Mouse (Mus musculus): ENCODE results near the gene Anapc13. TPM values are rescaled to one million over a fixed set of nuclear protein-coding genes. Genes with fewer than 3 reads are reported as not detected.
A peak's percentile ranks its signal among the peaks of the same experiment; 100 is the strongest.

Anapc13 gene
- polyA plus RNA-seq, 1 experiment from 2014 or later: 152 TPM

DNA sequence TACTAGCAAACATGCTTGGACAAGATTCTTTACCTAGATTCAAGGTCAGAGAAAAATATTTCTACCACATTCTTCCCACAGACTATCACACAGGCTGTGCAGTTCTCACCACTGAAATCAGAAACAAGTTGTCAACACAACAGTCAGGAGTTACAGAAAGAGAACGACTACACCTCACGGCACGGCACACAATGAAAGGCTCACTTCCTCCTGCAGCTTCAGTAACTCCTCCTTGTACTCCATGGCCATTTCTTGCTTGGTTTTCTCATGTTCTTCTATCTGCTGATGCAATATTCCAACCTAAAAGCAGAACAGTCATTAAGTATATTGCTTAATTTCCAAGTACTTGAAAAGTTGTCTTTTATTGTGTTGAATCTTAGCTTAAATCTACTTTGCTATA, 11.0 kb upstream of the Anapc13 start:
- Histone ChIP-seq H3K27me3 (no peaks in the 10 kb centered on the region), H3K27ac (replicated peaks) (no peak overlapping the region), H3K9ac (no peak overlapping the region), H3K4me3 (no peak overlapping the region), H3K36me3 (peaks cover 17% of the 10 kb centered on the region), H3K4me2 (no peak overlapping the region), H3K9me3 (no peaks in the 10 kb centered on the region), H3K4me1 (replicated peaks) (no peaks in the 10 kb centered on the region)
- WGBS: 86% methylated on average over 3 of the region's 3 CpGs
- ATAC-seq (ENCODE audit: low FRiP score, low read depth): no peak

DNA sequence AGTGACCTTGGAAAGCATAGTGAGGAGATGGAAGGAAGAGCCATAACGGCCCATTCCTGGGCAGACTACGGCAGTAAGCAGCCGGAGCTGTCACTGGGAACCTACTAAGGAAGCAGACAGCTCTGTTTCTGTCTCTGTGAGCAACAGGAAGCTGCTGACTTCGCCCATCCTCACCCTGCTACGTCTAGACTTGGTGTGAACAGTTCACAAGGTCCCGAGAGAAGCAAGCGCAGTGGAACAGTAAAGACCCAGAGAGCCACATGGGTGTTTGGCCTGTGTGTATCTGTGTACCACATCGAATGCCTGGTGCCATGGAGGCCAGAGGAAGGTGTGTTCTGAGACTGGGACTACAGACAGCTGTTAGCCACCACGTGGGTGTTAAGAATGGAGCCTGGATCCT, 9.8 kb upstream of the Anapc13 start:
- no peak for ATAC-seq (ENCODE audit: low FRiP score, low read depth)
- H3K4me3 ChIP-seq: no peak overlapping the region
- H3K9me3 ChIP-seq: no peaks in the 10 kb centered on the region
- WGBS: 78% methylated on average over 9 of the region's 9 CpGs
- H3K27ac ChIP-seq (replicated peaks): no peak overlapping the region
- H3K27me3 ChIP-seq: no peaks in the 10 kb centered on the region
- H3K4me1 ChIP-seq (replicated peaks): no peaks in the 10 kb centered on the region
- H3K9ac ChIP-seq: no peak overlapping the region
- no peak overlapping the region for H3K4me2 ChIP-seq
- H3K36me3 ChIP-seq: peaks cover 14% of the 10 kb centered on the region

DNA sequence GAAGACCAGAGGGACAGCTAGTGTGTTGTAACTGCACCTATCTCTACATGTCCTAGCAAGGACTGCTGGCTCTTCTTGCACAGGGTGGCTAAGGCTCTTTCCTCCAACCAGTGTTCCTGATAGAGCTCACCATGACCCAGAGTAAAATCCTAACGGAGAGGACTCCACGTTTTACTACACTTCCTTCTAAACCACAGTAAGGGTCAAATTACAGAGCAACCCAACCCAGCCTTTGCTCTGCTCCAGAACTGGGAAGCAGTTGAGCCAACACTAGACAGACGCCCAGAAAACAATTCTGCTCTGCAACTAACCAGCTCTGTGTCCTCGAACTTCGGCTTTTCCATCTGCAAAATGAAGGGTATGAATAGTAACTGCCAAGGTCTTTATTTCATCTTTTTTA, 4.7 kb upstream of the Anapc13 start:
- no peak overlapping the region for H3K9ac ChIP-seq
- H3K27me3 ChIP-seq: no peaks in the 10 kb centered on the region
- H3K9me3 ChIP-seq: no peaks in the 10 kb centered on the region
- no peak overlapping the region for H3K4me2 ChIP-seq
- no peak for ATAC-seq (ENCODE audit: low FRiP score, low read depth)
- peaks cover 11% of the 10 kb centered on the region for H3K4me1 ChIP-seq (replicated peaks)
- peaks cover 6% of the 10 kb centered on the region for H3K36me3 ChIP-seq
- no peak overlapping the region for H3K4me3 ChIP-seq
- 80% methylated on average over 5 of the region's 5 CpGs for WGBS
- no peak overlapping the region for H3K27ac ChIP-seq (replicated peaks)

DNA sequence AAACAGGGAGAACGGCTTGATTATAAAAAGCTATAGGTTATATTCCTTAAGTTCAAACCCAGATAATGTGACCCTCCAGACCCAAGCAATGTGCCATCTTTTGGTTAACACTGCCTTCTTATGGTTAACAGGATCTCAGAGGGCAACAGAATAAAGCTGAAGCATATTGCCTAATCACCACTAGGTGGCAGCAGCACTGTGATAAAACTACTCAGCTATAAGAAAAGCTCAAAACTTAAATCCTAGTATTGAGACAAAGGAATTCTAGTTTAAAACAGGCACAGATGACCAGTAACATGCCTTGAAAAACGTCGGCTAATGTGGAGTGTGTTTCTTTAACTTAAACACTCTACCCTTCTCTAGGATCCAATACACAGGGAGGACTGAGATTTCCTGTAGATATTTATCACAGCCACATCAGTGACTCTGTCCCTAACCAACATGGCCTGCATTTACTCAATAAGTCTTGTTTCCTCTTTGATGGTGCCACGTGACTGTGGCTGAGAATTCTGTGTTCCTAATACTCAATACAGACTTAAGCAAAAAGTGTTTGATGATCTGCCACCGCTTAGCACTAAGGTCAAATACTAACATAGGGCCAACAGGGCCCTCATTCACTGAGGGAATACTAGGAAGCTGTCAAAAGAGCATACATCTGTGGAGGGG, 3.8 kb upstream of the Anapc13 start:
- ATAC-seq (ENCODE audit: low FRiP score, low read depth): no peak
- Histone ChIP-seq H3K4me2 (no peak overlapping the region), H3K27me3 (no peaks in the 10 kb centered on the region), H3K36me3 (peaks cover 6% of the 10 kb centered on the region), H3K9ac (no peak overlapping the region), H3K4me3 (no peak overlapping the region), H3K4me1 (replicated peaks) (peaks cover 16% of the 10 kb centered on the region), H3K9me3 (no peaks in the 10 kb centered on the region), H3K27ac (replicated peaks) (no peak overlapping the region)
- 36% methylated on average over 5 of the region's 5 CpGs for WGBS

DNA sequence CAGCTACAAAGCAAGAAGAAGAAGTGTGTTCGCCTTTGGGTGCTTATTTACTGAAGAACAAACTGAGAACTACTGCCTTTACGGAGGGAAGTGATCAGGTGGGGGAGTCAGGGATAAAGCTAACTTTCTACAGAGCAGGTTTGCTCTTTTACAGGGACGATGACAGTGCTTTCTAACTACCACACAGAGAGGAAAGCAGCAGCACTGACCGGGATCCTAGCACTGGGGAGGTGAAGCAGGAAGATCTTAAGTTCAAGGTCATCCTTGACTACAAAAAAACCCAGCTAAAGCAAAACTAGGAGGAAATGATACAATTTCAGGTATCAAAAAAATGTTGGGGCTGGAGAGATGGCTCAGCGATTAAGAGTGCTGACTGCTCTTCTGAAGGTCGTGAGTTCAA, 3.2 kb upstream of the Anapc13 start:
- 90% methylated on average over 6 of the region's 6 CpGs for WGBS
- no peak overlapping the region for H3K4me2 ChIP-seq
- no peak overlapping the region for H3K9ac ChIP-seq
- ATAC-seq (ENCODE audit: low FRiP score, low read depth): no peak
- peaks cover 6% of the 10 kb centered on the region for H3K36me3 ChIP-seq
- no peaks in the 10 kb centered on the region for H3K27me3 ChIP-seq
- no peak overlapping the region for H3K27ac ChIP-seq (replicated peaks)
- H3K9me3 ChIP-seq: no peaks in the 10 kb centered on the region
- peaks cover 21% of the 10 kb centered on the region for H3K4me1 ChIP-seq (replicated peaks)
- no peak overlapping the region for H3K4me3 ChIP-seq

DNA sequence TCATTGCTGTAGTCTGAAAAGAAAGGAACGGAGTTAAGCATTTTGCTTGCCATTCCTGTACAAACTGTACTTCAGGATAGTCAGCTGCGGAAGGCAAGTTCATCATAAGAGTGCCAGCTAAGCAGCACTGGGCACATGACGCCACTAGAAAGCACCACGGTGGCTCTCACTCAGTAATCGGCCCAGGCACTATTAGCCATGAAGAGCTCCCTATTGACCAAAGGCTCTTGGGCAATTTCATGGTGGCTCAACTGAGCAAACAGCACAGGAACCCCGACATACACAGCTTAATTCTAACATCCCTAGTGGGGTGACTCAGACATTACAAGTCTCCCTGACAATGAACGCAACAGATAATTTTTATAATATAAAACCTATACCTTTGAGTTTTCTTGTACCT, 2.5 kb upstream of the Anapc13 start:
- Histone ChIP-seq H3K9ac (no peak overlapping the region), H3K4me2 (no peak overlapping the region), H3K27me3 (no peaks in the 10 kb centered on the region), H3K27ac (replicated peaks) (no peak overlapping the region), H3K9me3 (no peaks in the 10 kb centered on the region), H3K4me1 (replicated peaks) (peaks cover 23% of the 10 kb centered on the region), H3K4me3 (no peak overlapping the region), H3K36me3 (peaks cover 3% of the 10 kb centered on the region; the same call in 1 of the 2 replicates)
- 82% methylated on average over 7 of the region's 7 CpGs for WGBS
- no peak for ATAC-seq (ENCODE audit: low FRiP score, low read depth)

DNA sequence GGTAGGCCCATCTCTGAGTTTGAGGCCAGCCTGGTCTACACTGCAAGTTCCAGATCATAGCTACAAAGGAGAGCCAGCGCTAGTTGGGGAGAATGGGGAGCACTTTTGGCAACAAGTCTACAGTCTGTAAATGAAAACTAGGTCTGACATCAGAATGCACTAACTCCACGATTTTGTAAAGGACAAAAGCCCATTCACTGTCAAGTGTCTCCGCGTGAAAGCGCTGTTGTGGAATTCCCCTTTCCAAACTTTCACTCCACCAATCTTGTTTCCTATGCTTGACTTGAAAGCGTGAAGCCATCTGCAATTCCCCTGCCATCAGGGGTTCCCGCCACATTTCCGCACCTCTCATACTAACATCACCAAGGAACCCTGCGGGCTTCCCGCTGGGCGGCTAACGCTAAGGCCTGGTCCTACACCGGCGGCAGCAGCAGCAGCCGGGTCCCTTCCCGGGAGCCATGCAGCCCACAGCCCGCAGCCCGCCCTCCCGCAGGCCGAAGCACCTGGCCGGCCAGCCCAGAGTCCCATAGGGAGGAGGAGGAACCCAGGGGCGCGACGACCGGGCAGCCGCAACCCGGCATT, 604 bp upstream of the Anapc13 start:
- Histone ChIP-seq H3K9ac (peak overlapping the region; percentile 92), H3K9me3 (no peaks in the 10 kb centered on the region), H3K4me3 (peak overlapping the region; percentile 82), H3K36me3 (no peaks in the 10 kb centered on the region), H3K27me3 (no peaks in the 10 kb centered on the region), H3K4me1 (replicated peaks) (peaks cover 23% of the 10 kb centered on the region), H3K27ac (replicated peaks) (peak overlapping the region; percentile 95), H3K4me2 (peak overlapping the region; percentile 76)
- WGBS: under 1% methylated on average over 27 of the region's 27 CpGs
- ATAC-seq (ENCODE audit: low FRiP score, low read depth): no peak; the same call in 1 of the 2 replicates

DNA sequence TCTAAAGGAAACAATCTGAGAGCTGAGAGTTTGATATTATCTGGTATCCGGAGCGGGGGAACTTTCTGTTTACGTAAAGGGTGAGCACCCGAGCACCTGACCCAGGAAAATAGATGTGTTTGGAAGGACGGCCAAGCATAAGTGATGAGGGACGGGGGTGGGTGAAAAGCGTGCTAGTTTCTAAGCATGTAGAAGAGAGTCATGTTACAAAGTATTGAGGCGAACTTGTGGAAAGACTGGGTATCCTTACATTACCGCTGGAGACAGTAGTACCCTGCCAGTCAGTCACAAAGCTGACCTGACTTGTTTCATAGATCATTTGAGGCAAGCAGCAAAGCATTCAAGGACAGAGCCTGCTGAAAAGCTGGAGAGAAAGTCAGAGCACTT, 736 bp downstream of the Anapc13 start:
- 1% methylated on average over 9 of the region's 9 CpGs for WGBS
- no peaks in the 10 kb centered on the region for H3K36me3 ChIP-seq
- no peaks in the 10 kb centered on the region for H3K27me3 ChIP-seq
- H3K4me3 ChIP-seq: peak overlapping the region; percentile 82
- H3K9me3 ChIP-seq: no peaks in the 10 kb centered on the region
- H3K4me2 ChIP-seq: peak overlapping the region; percentile 67
- peak overlapping the region; percentile 92 for H3K9ac ChIP-seq
- ATAC-seq (ENCODE audit: low FRiP score, low read depth): no peak
- H3K4me1 ChIP-seq (replicated peaks): peaks cover 23% of the 10 kb centered on the region
- H3K27ac ChIP-seq (replicated peaks): peak overlapping the region; percentile 95

DNA sequence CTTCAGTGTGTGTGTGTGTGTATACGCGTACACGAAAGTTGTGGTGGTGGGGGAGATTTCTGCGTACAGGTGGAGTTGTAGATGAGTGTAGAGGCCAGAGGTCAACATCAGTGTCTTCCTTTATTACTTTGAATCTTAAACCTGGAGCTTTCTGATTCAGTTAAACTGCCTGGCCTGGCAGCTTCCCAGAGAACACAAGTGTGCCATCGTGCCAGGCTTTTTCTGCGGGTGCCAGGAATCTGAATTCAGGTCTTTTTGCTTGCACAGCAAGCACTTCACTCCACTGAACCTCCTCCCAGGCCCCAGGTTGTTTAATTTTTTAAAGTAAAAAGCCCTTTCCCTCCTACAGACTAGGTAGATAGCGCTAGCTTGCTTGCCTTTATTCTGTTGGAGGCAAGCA, 1.3 kb downstream of the Anapc13 start:
- no peaks in the 10 kb centered on the region for H3K27me3 ChIP-seq
- H3K27ac ChIP-seq (replicated peaks): no peak overlapping the region
- H3K9me3 ChIP-seq: no peaks in the 10 kb centered on the region
- ATAC-seq (ENCODE audit: low FRiP score, low read depth): no peak
- peak overlapping the region; percentile 82 for H3K4me3 ChIP-seq
- H3K9ac ChIP-seq: peak overlapping the region; percentile 92
- H3K36me3 ChIP-seq: no peaks in the 10 kb centered on the region
- peaks cover 23% of the 10 kb centered on the region for H3K4me1 ChIP-seq (replicated peaks)
- H3K4me2 ChIP-seq: peak overlapping the region; percentile 67
- 89% methylated on average over 7 of the region's 7 CpGs for WGBS

DNA sequence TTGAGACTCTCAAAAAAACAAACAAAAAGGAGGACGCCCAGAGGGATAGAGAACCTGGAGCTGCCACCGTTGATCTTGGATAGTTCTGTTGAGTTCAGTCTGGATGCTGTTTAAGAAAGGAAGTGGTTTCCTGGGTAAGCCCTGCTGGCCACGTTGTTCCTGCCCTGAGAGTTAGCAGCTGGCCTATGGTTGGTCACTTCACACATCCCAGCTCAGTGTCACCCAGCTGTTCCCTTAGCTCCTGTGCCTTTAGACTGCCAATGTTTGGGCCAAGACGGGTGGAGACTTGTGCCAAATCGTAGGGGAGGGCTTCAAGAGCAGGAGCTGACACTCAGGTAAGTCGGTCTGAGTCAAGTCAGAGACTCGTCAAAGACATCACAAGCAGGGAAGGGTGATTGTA, 3.0 kb downstream of the Anapc13 start:
- no peaks in the 10 kb centered on the region for H3K9me3 ChIP-seq
- H3K27ac ChIP-seq (replicated peaks): no peak overlapping the region
- H3K4me3 ChIP-seq: no peak overlapping the region
- H3K36me3 ChIP-seq: no peaks in the 10 kb centered on the region
- H3K4me2 ChIP-seq: no peak overlapping the region
- ATAC-seq (ENCODE audit: low FRiP score, low read depth): no peak
- no peaks in the 10 kb centered on the region for H3K27me3 ChIP-seq
- WGBS: 81% methylated on average over 7 of the region's 7 CpGs
- H3K4me1 ChIP-seq (replicated peaks): peaks cover 23% of the 10 kb centered on the region
- no peak overlapping the region for H3K9ac ChIP-seq

DNA sequence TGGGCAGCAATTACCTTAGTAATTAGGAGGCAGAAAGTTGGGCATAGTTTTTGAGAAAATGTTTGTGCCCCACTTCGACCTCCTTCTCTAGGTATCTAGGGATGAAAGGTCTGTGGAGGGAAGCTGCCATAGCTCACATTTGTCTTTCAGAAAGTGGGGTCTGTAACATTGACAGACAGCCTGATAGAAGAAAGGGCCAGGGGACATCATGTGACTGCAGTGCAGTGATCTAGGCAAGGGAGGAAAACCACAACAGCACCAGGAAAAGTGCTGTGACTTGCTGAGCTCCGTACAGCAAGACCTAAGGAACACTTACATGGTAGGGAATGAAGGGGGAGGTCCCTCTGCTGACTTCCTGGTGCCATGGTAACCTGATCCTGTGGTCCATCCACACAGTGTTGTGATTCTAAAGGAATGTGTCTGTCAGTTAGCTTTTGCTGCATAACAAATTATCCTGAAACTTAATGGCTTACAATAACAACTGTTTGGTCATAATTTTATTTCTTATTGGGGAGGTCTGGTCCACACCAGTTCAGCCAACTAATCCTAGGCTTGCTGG, 5.6 kb downstream of the Anapc13 start:
- Histone ChIP-seq H3K36me3 (no peaks in the 10 kb centered on the region), H3K9ac (no peak overlapping the region), H3K9me3 (no peaks in the 10 kb centered on the region), H3K27ac (replicated peaks) (no peak overlapping the region), H3K4me2 (no peak overlapping the region), H3K27me3 (no peaks in the 10 kb centered on the region), H3K4me3 (no peak overlapping the region), H3K4me1 (replicated peaks) (peaks cover 12% of the 10 kb centered on the region)
- ATAC-seq (ENCODE audit: low FRiP score, low read depth): no peak
- 83% methylated on average over 2 of the region's 2 CpGs for WGBS

DNA sequence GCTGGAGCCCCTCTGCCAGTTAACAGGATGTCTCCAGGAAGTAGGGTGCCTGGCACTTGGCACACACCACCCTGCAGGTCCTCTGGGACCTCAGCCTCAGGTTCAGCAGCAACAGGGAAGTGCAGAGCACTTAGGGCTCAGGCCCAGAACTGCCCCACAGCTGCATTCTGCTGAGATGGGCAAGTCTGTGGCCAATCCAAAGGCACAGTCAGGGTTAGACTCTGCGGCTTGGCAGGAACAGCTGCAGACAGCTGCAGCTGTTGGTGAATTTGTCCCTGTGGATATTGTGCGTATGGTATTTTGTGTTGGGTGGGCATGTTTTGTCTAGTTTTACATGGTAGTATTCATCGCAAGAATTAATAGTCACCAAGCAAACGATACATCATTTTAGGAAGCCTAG, 6.1 kb downstream of the Anapc13 start:
- WGBS: 95% methylated on average over 4 of the region's 4 CpGs

More for the DNA sequence above, 6.1 kb downstream of the Anapc13 start:
- H3K4me1 ChIP-seq (replicated peaks): peaks cover 9% of the 10 kb centered on the region
- no peaks in the 10 kb centered on the region for H3K27me3 ChIP-seq
- H3K36me3 ChIP-seq: no peaks in the 10 kb centered on the region
- H3K4me3 ChIP-seq: no peak overlapping the region
- no peak for ATAC-seq (ENCODE audit: low FRiP score, low read depth)
- H3K27ac ChIP-seq (replicated peaks): no peak overlapping the region
- no peak overlapping the region for H3K4me2 ChIP-seq
- H3K9me3 ChIP-seq: no peaks in the 10 kb centered on the region
- no peak overlapping the region for H3K9ac ChIP-seq
